ENCODE assay signal across 15 mouse cellular contexts in genomic region chr13:30972102-30972501, GRCm38 (mm10). TPM values are rescaled to one million over a fixed set of nuclear protein-coding genes. Genes with fewer than 3 reads are reported as not detected.
A peak's percentile ranks its signal among the peaks of the same experiment; 100 is the strongest.
DNase-seq lines count a peak whose midpoint lies in the region; ATAC-seq and TF ChIP-seq lines count a peak whose summit lies in the region.
"Had no signal": no experiment of that assay in that cellular context is flagged by ENCODE, and none has a peak within 500 bp of the region (broad histone marks: within the 10 kb centered on the region; RNA-seq: fewer than 3 reads in every experiment).

No protein-coding gene starts in this region.

- WGBS in heart, postnatal 0 days = 82% methylated on average over 2 of the region's 2 CpGs
- WGBS in liver, embryonic 15.5 days (ENCODE audit: insufficient replicate concordance) = 41% methylated on average over 2 of the region's 2 CpGs
- WGBS in limb, embryonic 10.5 days = 91% methylated on average over 2 of the region's 2 CpGs
- 97% methylated on average over 2 of the region's 2 CpGs for WGBS in hindbrain, embryonic 12.5 days

- no peak for ATAC-seq in heart, postnatal 0 days (ENCODE audit: insufficient read depth, low read depth)
- ATAC-seq in activated CD4-positive, CD25-positive, alpha-beta regulatory T cell, adult 4 months = peak; percentile 92
- no peak for ATAC-seq in liver, embryonic 15.5 days (ENCODE audit: insufficient read depth)
- ATAC-seq in hindbrain, embryonic 12.5 days (ENCODE audit: low FRiP score) = no peak
- ATAC-seq: forebrain, embryonic 13.5 days had no signal

- no peak overlapping the region for H3K4me3 ChIP-seq in heart, postnatal 0 days (ENCODE audit: low read depth, low read length)
- no peak overlapping the region for H3K4me3 ChIP-seq in liver, embryonic 15.5 days (replicated peaks)
- no peak overlapping the region for H3K4me3 ChIP-seq in limb, embryonic 10.5 days
- no peak overlapping the region for H3K4me3 ChIP-seq in hindbrain, embryonic 12.5 days
- H3K4me3 ChIP-seq: forebrain, embryonic 13.5 days; midbrain, embryonic 12.5 days had no signal

- H3K27ac ChIP-seq in heart, postnatal 0 days (ENCODE audit: low read depth) = no peak overlapping the region
- 0 out of 2 replicates have a peak overlapping the region, but pooled peaks have one; percentile 9 for H3K27ac ChIP-seq in liver, embryonic 15.5 days (replicated peaks)
- no peak overlapping the region for H3K27ac ChIP-seq in limb, embryonic 10.5 days
- no peak overlapping the region for H3K27ac ChIP-seq in hindbrain, embryonic 12.5 days
- H3K27ac ChIP-seq: forebrain, embryonic 13.5 days; midbrain, embryonic 12.5 days had no signal

- H3K9ac ChIP-seq in heart, postnatal 0 days (replicated peaks; ENCODE audit: low read depth, low read length) = no peak overlapping the region
- H3K9ac ChIP-seq in liver, embryonic 15.5 days = peak overlapping the region; percentile 21; the same call in 1 of the 2 replicates
- no peak overlapping the region for H3K9ac ChIP-seq in hindbrain, embryonic 12.5 days
- H3K9ac ChIP-seq: forebrain, embryonic 13.5 days; midbrain, embryonic 12.5 days had no signal

- intact Hi-C loops in heart, postnatal 14 days (cut with DNase I) = loop anchor here (10.0 kb wide), 1 partner anchor 317 kb away; the partner anchor contains the start of gene Dusp22

- TF ChIP-seq EP300 in heart, postnatal 0 days (IDR thresholded peaks at IDR 0.05; ENCODE audit: low read depth) = no peak

- TF ChIP-seq CTCF in heart, postnatal 0 days (IDR thresholded peaks at IDR 0.05; ENCODE audit: low read depth) = no peak

- H3K36me3 ChIP-seq in heart, postnatal 0 days (replicated peaks; ENCODE audit: control insufficient read depth, insufficient read depth, low read length) = no peaks in the 10 kb centered on the region
- H3K36me3 ChIP-seq in liver, embryonic 15.5 days (replicated peaks) = no peaks in the 10 kb centered on the region
- no peaks in the 10 kb centered on the region for H3K36me3 ChIP-seq in limb, embryonic 10.5 days
- H3K36me3 ChIP-seq in hindbrain, embryonic 12.5 days = no peaks in the 10 kb centered on the region
- H3K36me3 ChIP-seq: midbrain, embryonic 12.5 days had no signal

- H3K4me2 ChIP-seq in heart, postnatal 0 days (ENCODE audit: low read depth, low read length) = peak overlapping the region; percentile 6; the same call in 1 of the 2 replicates
- H3K4me2 ChIP-seq in liver, embryonic 15.5 days = peak overlapping the region; percentile 47
- H3K4me2 ChIP-seq in hindbrain, embryonic 12.5 days (replicated peaks) = no peak overlapping the region
- H3K4me2 ChIP-seq: forebrain, embryonic 13.5 days; midbrain, embryonic 12.5 days had no signal

- DNase-seq in heart, postnatal 0 days (ENCODE audit: low spot score) = no peak
- DNase-seq in heart, postnatal 14 days = no peak
- DNase-seq in thymus, adult 18-20 months = peak; percentile 52 to 73
- DNase-seq in limb, embryonic 10.5 days (ENCODE audit: low spot score) = no peak
- DNase-seq in urinary bladder, postnatal 25 days (ENCODE audit: low spot score) = no peak
- DNase-seq: cerebellum, adult 11 months; layer of hippocampus, adult 9-11 months; right cerebral cortex, postnatal 4 days had no signal

- H3K4me1 ChIP-seq in heart, postnatal 0 days (ENCODE audit: control insufficient read depth, insufficient read depth) = peaks cover 8% of the 10 kb centered on the region; the same call in 1 of the 2 replicates
- H3K4me1 ChIP-seq in liver, embryonic 15.5 days (replicated peaks) = peaks cover 47% of the 10 kb centered on the region
- H3K4me1 ChIP-seq in limb, embryonic 10.5 days = peaks cover 19% of the 10 kb centered on the region; the same call in 1 of the 2 replicates
- peaks cover 7% of the 10 kb centered on the region; the same call in 1 of the 2 replicates for H3K4me1 ChIP-seq in hindbrain, embryonic 12.5 days

- no peaks in the 10 kb centered on the region for H3K27me3 ChIP-seq in heart, postnatal 0 days (ENCODE audit: control insufficient read depth, insufficient read depth, low read length)
- peaks cover 7% of the 10 kb centered on the region; the same call in 1 of the 2 replicates for H3K27me3 ChIP-seq in liver, embryonic 15.5 days
- H3K27me3 ChIP-seq in limb, embryonic 10.5 days (ENCODE audit: low read depth, poor library complexity, severe bottlenecking) = no peaks in the 10 kb centered on the region; the same call in 1 of the 2 replicates
- H3K27me3 ChIP-seq in hindbrain, embryonic 12.5 days = no peaks in the 10 kb centered on the region
- H3K27me3 ChIP-seq: forebrain, embryonic 13.5 days; midbrain, embryonic 12.5 days had no signal

- no peaks in the 10 kb centered on the region for H3K9me3 ChIP-seq in heart, postnatal 0 days (replicated peaks; ENCODE audit: control insufficient read depth, low read length)
- H3K9me3 ChIP-seq in liver, embryonic 15.5 days (replicated peaks) = no peaks in the 10 kb centered on the region
- H3K9me3 ChIP-seq in limb, embryonic 10.5 days (replicated peaks) = no peaks in the 10 kb centered on the region
- no peaks in the 10 kb centered on the region for H3K9me3 ChIP-seq in hindbrain, embryonic 12.5 days (replicated peaks)
- H3K9me3 ChIP-seq: forebrain, embryonic 13.5 days; midbrain, embryonic 12.5 days had no signal

RNA-seq across cellular contexts. Expression of gene Exoc2, which starts 1.8 kb away (rescaled TPM):
- total RNA-seq in heart, postnatal 0 days (2014; rRNA removed; ENCODE audit: low replicate concordance) = 15.3 and 15.8 TPM in 2 replicates
- 12.6 and 13.3 TPM in 2 replicates for polyA plus RNA-seq in heart, postnatal 0 days (2015; fragmentation: Nextera tagmentation; extraction: Ambion mirVana)
- total RNA-seq in heart, postnatal 14 days (2021) = 10 to 100 TPM; 16.4 to 17.3 TPM
- 10 to 100 TPM; 71.5 to 76.1 TPM for polyA plus RNA-seq in activated CD4-positive, CD25-positive, alpha-beta regulatory T cell, adult 4 months (2017; shearing (Covaris generic))
- polyA plus RNA-seq in liver, embryonic 15.5 days (2015; fragmentation: Nextera tagmentation; extraction: Ambion mirVana) = 11.9 and 12.4 TPM in 2 replicates
- 25.2 and 31.1 TPM in 2 replicates for polyA plus RNA-seq in limb, embryonic 10.5 days (2016; fragmentation: Nextera tagmentation; extraction: Ambion mirVana)
- polyA plus RNA-seq in hindbrain, embryonic 12.5 days (2016; fragmentation: Nextera tagmentation; extraction: Ambion mirVana) = 45.8 and 52.6 TPM in 2 replicates

RNA-seq across cellular contexts. Expression of gene Gm5447, which starts 1.9 kb away (rescaled TPM):
- not detected in 2 replicates for total RNA-seq in heart, postnatal 0 days (2014; rRNA removed; ENCODE audit: low replicate concordance)
- polyA plus RNA-seq in heart, postnatal 0 days (2015; fragmentation: Nextera tagmentation; extraction: Ambion mirVana) = not detected in 2 replicates
- total RNA-seq in heart, postnatal 14 days (2021) = not detected
- under 1 TPM in 1 of 2 experiments, not detected in 1; 0.19 TPM for polyA plus RNA-seq in activated CD4-positive, CD25-positive, alpha-beta regulatory T cell, adult 4 months (2017; shearing (Covaris generic))
- 0.09 TPM in 1 of 2 replicates, not detected in the other for polyA plus RNA-seq in liver, embryonic 15.5 days (2015; fragmentation: Nextera tagmentation; extraction: Ambion mirVana)
- 0.11 TPM in 1 of 2 replicates, not detected in the other for polyA plus RNA-seq in limb, embryonic 10.5 days (2016; fragmentation: Nextera tagmentation; extraction: Ambion mirVana)
- polyA plus RNA-seq in hindbrain, embryonic 12.5 days (2016; fragmentation: Nextera tagmentation; extraction: Ambion mirVana) = 0.12 and 0.17 TPM in 2 replicates
- total RNA-seq: ES-E14 had no signal
- polyA plus RNA-seq: heart, embryonic 14.5 days had no signal

RNA-seq across cellular contexts. Expression of gene Hus1b, which starts 24.5 kb away (rescaled TPM):
- total RNA-seq in heart, postnatal 0 days (2014; rRNA removed; ENCODE audit: low replicate concordance) = not detected in 2 replicates
- not detected in 2 replicates for polyA plus RNA-seq in heart, postnatal 0 days (2015; fragmentation: Nextera tagmentation; extraction: Ambion mirVana)
- total RNA-seq in heart, postnatal 14 days (2021) = under 1 TPM in 1 of 2 experiments, not detected in 1; 0.20 TPM
- not detected for polyA plus RNA-seq in activated CD4-positive, CD25-positive, alpha-beta regulatory T cell, adult 4 months (2017; shearing (Covaris generic))
- polyA plus RNA-seq in liver, embryonic 15.5 days (2015; fragmentation: Nextera tagmentation; extraction: Ambion mirVana) = not detected in 2 replicates
- 0.13 TPM in 1 of 2 replicates, not detected in the other for polyA plus RNA-seq in limb, embryonic 10.5 days (2016; fragmentation: Nextera tagmentation; extraction: Ambion mirVana)
- not detected in 2 replicates for polyA plus RNA-seq in hindbrain, embryonic 12.5 days (2016; fragmentation: Nextera tagmentation; extraction: Ambion mirVana)
- polyA plus RNA-seq: forebrain, embryonic 13.5 days; heart, embryonic 14.5 days had no signal

Comparison
In these comparisons a context has a peak if more than half of its experiments do, and no peak if none do; other contexts are left out.
1. DNase-seq: peak in thymus, adult 18-20 months (2 of 2); none in heart, postnatal 0 days (single experiment), heart, postnatal 14 days (0 of 2), limb, embryonic 10.5 days (single experiment) and urinary bladder, postnatal 25 days (single experiment).